Mouse (Mus musculus) spleen, adult 2 months (tissue): Measurements from ENCODE around the gene Trat1.

Experiments used
- CTCF ChIP-seq: fragments of 200-500 bp; IDR thresholded peaks from 2 replicates; pipeline ENCODE4 v1.5.1; 2011; ENCODE audit warnings: mild to moderate bottlenecking, inconsistent platforms; ENCODE audit not compliant: insufficient read depth, insufficient read length, insufficient replicate concordance; ENCODE audit errors: extremely low read depth
- POLR2A ChIP-seq: fragments of 200-500 bp; IDR thresholded peaks from 2 replicates; pipeline ENCODE4 v1.6.1; 2011; ENCODE audit warnings: low read depth, low read length, inconsistent platforms

DNA sequence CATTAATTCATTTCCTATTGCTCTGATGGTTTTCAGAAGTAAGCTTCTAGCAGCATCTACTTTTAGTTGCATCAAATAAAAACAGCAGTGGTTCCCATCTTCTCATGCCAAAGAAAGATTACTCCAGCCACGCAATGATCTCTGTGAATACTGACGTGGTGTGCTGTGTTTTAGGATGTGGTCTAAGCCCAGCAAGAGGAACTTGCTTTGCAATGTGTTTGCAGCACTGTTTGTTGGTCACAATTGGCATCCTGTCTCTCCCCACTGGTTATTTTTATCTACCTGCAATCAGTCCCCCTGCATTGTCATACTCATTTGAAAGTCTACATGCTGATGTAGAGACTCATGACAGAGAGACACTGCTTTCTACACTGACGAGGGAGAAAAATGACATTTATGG is 14.4 kb upstream of the Trat1 start:
- TF ChIP-seq CTCF (no peak), POLR2A (no peak)
